14 mouse cellular contexts compared by ENCODE assay signal in the genomic region with DNA sequence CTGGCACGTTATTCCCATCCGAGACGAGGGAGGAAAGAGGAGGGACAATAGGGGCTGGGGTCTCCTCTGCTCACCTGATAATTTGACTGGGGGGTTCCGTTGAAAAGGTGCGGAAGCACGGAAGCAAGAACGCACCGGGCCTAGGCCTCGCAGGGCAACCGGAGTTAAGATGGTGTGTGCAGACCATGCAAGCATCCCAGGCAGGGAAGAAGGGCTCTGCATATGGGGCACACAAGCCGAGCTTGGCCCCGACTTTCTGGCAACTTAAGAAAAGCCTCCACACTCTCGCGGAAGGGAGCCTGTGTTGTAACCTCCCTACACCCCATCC. TPM values are rescaled to one million over a fixed set of nuclear protein-coding genes. Genes with fewer than 3 reads are reported as not detected.
DNase-seq lines count a peak whose midpoint lies in the region; ATAC-seq and TF ChIP-seq lines count a peak whose summit lies in the region.
"Had no signal": no experiment of that assay in that cellular context is flagged by ENCODE, and none has a peak within 500 bp of the region (broad histone marks: within the 10 kb centered on the region; RNA-seq: fewer than 3 reads in every experiment).

No protein-coding gene starts in this region.

- no peak for TF ChIP-seq EP300 in liver, postnatal 0 days (IDR thresholded peaks at IDR 0.05; ENCODE audit: low read depth)

- ATAC-seq in limb, embryonic 11.5 days (ENCODE audit: insufficient number of reproducible peaks, low FRiP score, low TSS enrichment, low read depth) = no peak
- no peak for ATAC-seq in hindbrain, embryonic 11.5 days (ENCODE audit: low FRiP score)
- ATAC-seq in midbrain, embryonic 12.5 days (ENCODE audit: low FRiP score, low read depth) = no peak
- no peak for ATAC-seq in liver, postnatal 0 days
- ATAC-seq: Patski had no signal

- no peak overlapping the region for H3K9ac ChIP-seq in limb, embryonic 11.5 days (ENCODE audit: low read length)
- H3K9ac ChIP-seq in hindbrain, embryonic 11.5 days (ENCODE audit: low read depth, low read length) = no peak overlapping the region
- no peak overlapping the region for H3K9ac ChIP-seq in midbrain, embryonic 12.5 days (replicated peaks)
- H3K9ac ChIP-seq in liver, postnatal 0 days (replicated peaks) = no peak overlapping the region
- H3K9ac ChIP-seq: liver, embryonic 14.5 days had no signal

- H3K9me3 ChIP-seq in limb, embryonic 11.5 days (ENCODE audit: control insufficient read depth, low read length) = no peaks in the 10 kb centered on the region; the same call in 1 of the 2 replicates
- no peaks in the 10 kb centered on the region for H3K9me3 ChIP-seq in limb, embryonic 10.5 days (replicated peaks)
- no peaks in the 10 kb centered on the region for H3K9me3 ChIP-seq in hindbrain, embryonic 11.5 days (ENCODE audit: control insufficient read depth, low read length)
- no peaks in the 10 kb centered on the region for H3K9me3 ChIP-seq in midbrain, embryonic 12.5 days
- no peaks in the 10 kb centered on the region for H3K9me3 ChIP-seq in liver, postnatal 0 days (ENCODE audit: low read length)

- no peak for TF ChIP-seq CTCF in liver, postnatal 0 days (IDR thresholded peaks at IDR 0.05; ENCODE audit: low read depth)

- no peak overlapping the region for H3K4me2 ChIP-seq in limb, embryonic 11.5 days (ENCODE audit: low read depth, severe bottlenecking)
- no peak overlapping the region for H3K4me2 ChIP-seq in hindbrain, embryonic 11.5 days (replicated peaks; ENCODE audit: low read depth, low read length)
- 0 out of 2 replicates have a peak overlapping the region, but pooled peaks have one; percentile 12 for H3K4me2 ChIP-seq in midbrain, embryonic 12.5 days (replicated peaks)
- no peak overlapping the region for H3K4me2 ChIP-seq in liver, postnatal 0 days (ENCODE audit: low read depth, low read length)

- 5% methylated on average over 14 of the region's 14 CpGs for WGBS in limb, embryonic 11.5 days
- 2% methylated on average over 14 of the region's 14 CpGs for WGBS in limb, embryonic 10.5 days
- 4% methylated on average over 14 of the region's 14 CpGs for WGBS in hindbrain, embryonic 11.5 days
- 4% methylated on average over 14 of the region's 14 CpGs for WGBS in midbrain, embryonic 12.5 days
- WGBS in liver, postnatal 0 days (ENCODE audit: insufficient replicate concordance) = 24% methylated on average over 14 of the region's 14 CpGs

- no peaks in the 10 kb centered on the region for H3K4me1 ChIP-seq in limb, embryonic 11.5 days (ENCODE audit: control insufficient read depth, insufficient read depth, low read length)
- H3K4me1 ChIP-seq in limb, embryonic 10.5 days = peaks cover 35% of the 10 kb centered on the region
- H3K4me1 ChIP-seq in hindbrain, embryonic 11.5 days (replicated peaks; ENCODE audit: control insufficient read depth, insufficient read depth, low read length) = 0 out of 2 replicates have a peak, but pooled peaks cover 2% of the 10 kb centered on the region
- peaks cover 4% of the 10 kb centered on the region; the same call in 1 of the 2 replicates for H3K4me1 ChIP-seq in midbrain, embryonic 12.5 days
- H3K4me1 ChIP-seq in liver, postnatal 0 days (ENCODE audit: insufficient read depth) = no peaks in the 10 kb centered on the region; the same call in 1 of the 2 replicates

- H3K27me3 ChIP-seq in limb, embryonic 11.5 days (ENCODE audit: control insufficient read depth, insufficient read depth, low read length) = peaks cover 49% of the 10 kb centered on the region
- peaks cover 96% of the 10 kb centered on the region for H3K27me3 ChIP-seq in limb, embryonic 10.5 days (ENCODE audit: low read depth, poor library complexity, severe bottlenecking)
- peaks cover 62% of the 10 kb centered on the region for H3K27me3 ChIP-seq in hindbrain, embryonic 11.5 days (ENCODE audit: control insufficient read depth, insufficient read depth, low read length)
- H3K27me3 ChIP-seq in midbrain, embryonic 12.5 days = peaks cover 87% of the 10 kb centered on the region
- peaks cover 62% of the 10 kb centered on the region for H3K27me3 ChIP-seq in liver, postnatal 0 days (ENCODE audit: insufficient read depth, low read length)

- H3K4me3 ChIP-seq in limb, embryonic 11.5 days (ENCODE audit: low read depth, low read length) = no peak overlapping the region
- no peak overlapping the region for H3K4me3 ChIP-seq in limb, embryonic 10.5 days
- no peak overlapping the region for H3K4me3 ChIP-seq in hindbrain, embryonic 11.5 days (ENCODE audit: low read depth, low read length)
- no peak overlapping the region for H3K4me3 ChIP-seq in midbrain, embryonic 12.5 days
- no peak overlapping the region for H3K4me3 ChIP-seq in liver, postnatal 0 days (ENCODE audit: low read depth, low read length)

- no peaks in the 10 kb centered on the region for H3K36me3 ChIP-seq in limb, embryonic 11.5 days (ENCODE audit: control insufficient read depth, insufficient read depth, low read length)
- no peaks in the 10 kb centered on the region for H3K36me3 ChIP-seq in limb, embryonic 10.5 days
- H3K36me3 ChIP-seq in hindbrain, embryonic 11.5 days (ENCODE audit: control insufficient read depth, insufficient read depth, low read length) = no peaks in the 10 kb centered on the region
- no peaks in the 10 kb centered on the region for H3K36me3 ChIP-seq in midbrain, embryonic 12.5 days
- no peaks in the 10 kb centered on the region for H3K36me3 ChIP-seq in liver, postnatal 0 days (replicated peaks; ENCODE audit: insufficient read depth, low read length)

- H3K27ac ChIP-seq in limb, embryonic 11.5 days (replicated peaks; ENCODE audit: low read depth, low read length) = no peak overlapping the region
- no peak overlapping the region for H3K27ac ChIP-seq in limb, embryonic 10.5 days
- no peak overlapping the region for H3K27ac ChIP-seq in hindbrain, embryonic 11.5 days (ENCODE audit: low read depth, low read length)
- H3K27ac ChIP-seq in midbrain, embryonic 12.5 days (replicated peaks) = no peak overlapping the region
- H3K27ac ChIP-seq in liver, postnatal 0 days (ENCODE audit: low read depth) = no peak overlapping the region
- H3K27ac ChIP-seq: kidney, postnatal 0 days; liver, embryonic 14.5 days; macrophage had no signal

- DNase-seq in limb, embryonic 11.5 days (ENCODE audit: low spot score) = peak; percentile 35
- DNase-seq in limb, embryonic 10.5 days (ENCODE audit: low spot score) = no peak
- DNase-seq in hindbrain, embryonic 11.5 days (ENCODE audit: low spot score) = peak; percentile 27
- no peak for DNase-seq in frontal cortex, postnatal 14 days (ENCODE audit: low spot score in 2 of 2)
- DNase-seq in kidney, adult 8-10 months = no peak
- no peak for DNase-seq in liver, postnatal 0 days
- DNase-seq in spleen, postnatal 14 days (ENCODE audit: low spot score in 2 of 2) = no peak
- DNase-seq: adrenal gland, postnatal 36 days; gastrocnemius, postnatal 25 days had no signal

RNA-seq across cellular contexts. Expression of a gene that starts 6.0 kb away (rescaled TPM):
- 1.5 and 1.8 TPM in 2 replicates for polyA plus RNA-seq in limb, embryonic 11.5 days (2014; fragmentation: Nextera tagmentation; extraction: Ambion mirVana)
- polyA plus RNA-seq in limb, embryonic 10.5 days (2016; fragmentation: Nextera tagmentation; extraction: Ambion mirVana) = 1.1 and 2.2 TPM in 2 replicates
- 1.9 and 2.0 TPM in 2 replicates for polyA plus RNA-seq in hindbrain, embryonic 11.5 days (2014; fragmentation: Nextera tagmentation; extraction: Ambion mirVana)
- polyA plus RNA-seq in midbrain, embryonic 12.5 days (2016; fragmentation: Nextera tagmentation; extraction: Ambion mirVana) = 0.99 and 1.2 TPM in 2 replicates
- 0.05 and 0.11 TPM in 2 replicates for polyA plus RNA-seq in liver, postnatal 0 days (2015; fragmentation: Nextera tagmentation; extraction: Ambion mirVana)

Comparison
In these comparisons a context has a peak if more than half of its experiments do, and no peak if none do; other contexts are left out.
1. DNase-seq: peak in limb, embryonic 11.5 days (single experiment) and hindbrain, embryonic 11.5 days (single experiment); none in limb, embryonic 10.5 days (single experiment), frontal cortex, postnatal 14 days (0 of 2), kidney, adult 8-10 months (0 of 2), liver, postnatal 0 days (single experiment) and spleen, postnatal 14 days (0 of 2).